Mouse (Mus musculus): Measurements from ENCODE around the gene Dusp6. TPM values are rescaled to one million over a fixed set of nuclear protein-coding genes. Genes with fewer than 3 reads are reported as not detected.

The Dusp6 gene
- polyA plus RNA-seq, 1 experiment from 2014 or later = 98.5 TPM

DNA sequence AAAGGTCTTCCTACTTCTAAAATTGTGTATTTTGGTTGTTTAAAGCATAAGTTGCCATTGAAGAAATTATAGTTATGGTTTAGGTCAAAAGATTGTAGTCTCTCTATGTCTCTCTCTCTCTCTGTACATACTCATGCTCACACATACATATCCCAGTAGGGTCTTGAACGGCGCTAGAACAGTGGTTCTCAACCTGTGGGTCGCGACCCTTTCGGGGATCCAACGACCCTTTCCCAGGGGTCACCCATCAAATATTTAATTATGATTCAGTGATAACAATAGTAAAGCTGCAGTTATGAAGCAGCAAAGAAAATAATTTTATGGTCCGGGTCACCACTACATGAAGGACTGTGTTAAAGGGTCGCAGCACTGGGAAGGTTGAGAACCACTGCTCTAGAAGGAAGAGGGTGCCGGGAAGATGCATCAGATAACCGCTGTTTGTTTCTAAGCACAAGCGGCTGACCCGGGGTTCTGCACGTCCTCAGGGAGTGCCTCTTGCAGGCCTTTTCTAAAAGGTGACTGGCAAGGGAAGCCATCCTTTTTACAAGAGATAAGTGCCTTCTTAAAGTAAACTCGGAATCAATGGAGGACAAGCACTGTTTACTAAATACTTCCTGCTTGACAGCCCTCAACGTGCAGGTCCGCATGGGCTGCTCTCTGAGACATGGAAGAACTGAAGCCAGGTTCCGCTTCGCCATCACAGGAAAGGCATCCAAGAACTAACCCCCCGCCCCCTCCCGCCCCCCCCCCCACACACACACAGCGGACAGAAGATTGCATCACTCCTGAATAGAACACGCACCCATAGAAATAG lies 16.2 kb downstream of the Dusp6 start:
- 88% methylated on average over 22 of the region's 22 CpGs for WGBS
- H3K9ac ChIP-seq (ENCODE audit: low read depth, low read length) = no peak overlapping the region
- ATAC-seq (ENCODE audit: low FRiP score, low TSS enrichment) = no peak

DNA sequence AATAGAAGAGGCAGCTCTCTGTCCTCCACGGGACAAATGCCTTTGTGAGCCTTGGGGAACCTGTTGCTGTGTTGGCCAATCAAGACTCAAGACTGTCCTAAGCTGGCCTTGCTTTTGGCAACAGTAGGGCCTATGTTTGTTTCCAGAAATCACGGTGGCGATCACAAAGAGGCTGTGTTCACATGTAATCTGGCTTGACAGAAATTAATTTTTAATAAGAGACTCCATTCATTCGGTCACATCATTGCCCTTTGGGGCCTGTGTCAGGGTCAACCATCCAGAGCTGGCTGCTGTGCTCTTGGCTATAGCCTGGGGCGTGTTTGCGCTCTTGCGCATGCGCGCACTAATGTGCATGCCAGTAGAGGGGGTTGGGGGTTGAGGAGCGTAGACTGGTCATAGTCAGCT lies 21.0 kb downstream of the Dusp6 start:
- H3K27ac ChIP-seq (ENCODE audit: low read depth, low read length) = no peak overlapping the region
- no peak overlapping the region for H3K4me3 ChIP-seq (ENCODE audit: low read length)
- H3K4me1 ChIP-seq (ENCODE audit: control insufficient read depth, insufficient read depth, low read length) = peaks cover 22% of the 10 kb centered on the region; the same call in 1 of the 2 replicates
- H3K9me3 ChIP-seq (ENCODE audit: control insufficient read depth, low read length) = no peaks in the 10 kb centered on the region
- H3K27me3 ChIP-seq (ENCODE audit: control insufficient read depth, insufficient read depth, low read length) = no peaks in the 10 kb centered on the region
- H3K4me2 ChIP-seq (replicated peaks; ENCODE audit: low read depth, low read length) = no peak overlapping the region
- ATAC-seq (ENCODE audit: low FRiP score, low TSS enrichment) = no peak
- no peak overlapping the region for H3K9ac ChIP-seq (ENCODE audit: low read depth, low read length)
- H3K36me3 ChIP-seq (ENCODE audit: control insufficient read depth, insufficient read depth, low read length) = no peaks in the 10 kb centered on the region
- WGBS = 90% methylated on average over 10 of the region's 10 CpGs

More for the DNA sequence above, 16.2 kb downstream of the Dusp6 start:
- 0 out of 2 replicates have a peak, but pooled peaks cover 3% of the 10 kb centered on the region for H3K4me1 ChIP-seq (ENCODE audit: control insufficient read depth, insufficient read depth, low read length)
- H3K4me3 ChIP-seq (ENCODE audit: low read length) = no peak overlapping the region
- H3K27ac ChIP-seq (ENCODE audit: low read depth, low read length) = no peak overlapping the region
- H3K4me2 ChIP-seq (replicated peaks; ENCODE audit: low read depth, low read length) = no peak overlapping the region
- no peaks in the 10 kb centered on the region for H3K36me3 ChIP-seq (ENCODE audit: control insufficient read depth, insufficient read depth, low read length)
- H3K9me3 ChIP-seq (ENCODE audit: control insufficient read depth, low read length) = no peaks in the 10 kb centered on the region
- H3K27me3 ChIP-seq (ENCODE audit: control insufficient read depth, insufficient read depth, low read length) = no peaks in the 10 kb centered on the region

DNA sequence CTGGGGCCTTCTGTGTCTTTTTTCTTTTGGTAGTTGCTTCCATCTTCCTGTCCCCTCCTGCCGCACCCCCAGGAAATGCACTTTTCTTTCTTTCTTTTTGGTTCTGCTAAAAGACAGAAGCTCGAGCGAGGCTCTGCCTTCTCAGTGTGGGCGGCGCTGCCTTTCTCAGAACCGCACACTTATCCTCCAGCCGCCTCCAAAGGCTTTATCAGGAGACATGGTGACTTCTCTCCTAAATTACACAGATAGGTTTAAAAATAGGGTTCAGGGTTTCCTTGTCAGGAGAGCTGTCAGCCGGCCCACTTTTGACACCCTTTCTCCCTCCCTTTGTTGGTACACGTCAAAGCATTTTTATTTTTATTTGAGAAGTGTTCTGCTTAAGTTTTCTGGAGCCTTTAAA lies 21.9 kb downstream of the Dusp6 start:
- no peaks in the 10 kb centered on the region for H3K36me3 ChIP-seq (ENCODE audit: control insufficient read depth, insufficient read depth, low read length)
- no peaks in the 10 kb centered on the region for H3K27me3 ChIP-seq (ENCODE audit: control insufficient read depth, insufficient read depth, low read length)
- 40% methylated on average over 9 of the region's 9 CpGs for WGBS
- no peak overlapping the region for H3K4me2 ChIP-seq (replicated peaks; ENCODE audit: low read depth, low read length)
- no peak overlapping the region for H3K9ac ChIP-seq (ENCODE audit: low read depth, low read length)
- 0 out of 2 replicates have a peak overlapping the region, but pooled peaks have one; percentile 33 for H3K27ac ChIP-seq (ENCODE audit: low read depth, low read length)
- H3K9me3 ChIP-seq (ENCODE audit: control insufficient read depth, low read length) = no peaks in the 10 kb centered on the region
- no peak for ATAC-seq (ENCODE audit: low FRiP score, low TSS enrichment)
- H3K4me1 ChIP-seq (ENCODE audit: control insufficient read depth, insufficient read depth, low read length) = peaks cover 25% of the 10 kb centered on the region; the same call in 1 of the 2 replicates
- H3K4me3 ChIP-seq (ENCODE audit: low read length) = no peak overlapping the region

DNA sequence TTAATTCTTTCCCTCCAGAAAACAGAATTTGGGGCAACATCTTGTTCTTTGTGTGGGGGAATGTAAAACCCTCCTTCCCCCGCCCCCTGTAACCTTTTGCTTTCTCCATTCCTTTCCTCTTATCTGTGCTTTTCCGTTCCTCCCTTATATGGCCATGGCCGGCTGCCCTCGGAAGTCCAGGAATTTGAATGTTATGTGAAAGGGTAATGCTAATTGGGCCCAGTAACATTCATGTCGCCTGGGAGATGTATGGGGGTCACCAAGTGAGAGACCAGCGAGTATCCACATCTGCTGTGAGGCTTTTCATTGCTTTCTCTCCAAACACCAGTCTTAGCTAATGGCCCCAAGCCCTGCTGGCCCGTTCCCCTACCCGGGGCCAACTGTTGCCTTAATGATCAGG lies 22.7 kb downstream of the Dusp6 start:
- H3K4me2 ChIP-seq (replicated peaks; ENCODE audit: low read depth, low read length) = no peak overlapping the region

DNA sequence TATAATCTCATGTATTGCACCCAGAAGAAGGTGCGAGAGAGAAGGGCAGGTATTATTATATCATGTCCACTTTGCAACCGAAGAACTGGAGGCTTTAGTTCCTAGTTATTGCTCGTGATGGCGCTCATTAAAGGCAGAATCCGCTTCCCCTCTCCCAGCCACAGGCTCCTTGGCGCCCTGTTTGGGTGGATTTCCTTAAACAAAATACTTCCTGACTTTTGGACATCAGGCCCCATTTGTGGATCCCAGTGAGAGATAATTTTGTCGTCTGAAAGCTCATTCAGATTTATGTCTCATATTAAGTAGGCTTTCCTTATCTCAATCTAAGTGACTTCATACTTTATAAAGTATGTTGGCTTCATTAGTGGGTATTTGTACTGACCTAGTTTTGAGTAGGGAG lies 23.2 kb downstream of the Dusp6 start:
- H3K27me3 ChIP-seq (ENCODE audit: control insufficient read depth, insufficient read depth, low read length) = no peaks in the 10 kb centered on the region
- no peaks in the 10 kb centered on the region for H3K36me3 ChIP-seq (ENCODE audit: control insufficient read depth, insufficient read depth, low read length)
- H3K9me3 ChIP-seq (ENCODE audit: control insufficient read depth, low read length) = no peaks in the 10 kb centered on the region
- H3K4me1 ChIP-seq (ENCODE audit: control insufficient read depth, insufficient read depth, low read length) = peaks cover 25% of the 10 kb centered on the region; the same call in 1 of the 2 replicates
- no peak overlapping the region for H3K4me2 ChIP-seq (replicated peaks; ENCODE audit: low read depth, low read length)
- H3K9ac ChIP-seq (ENCODE audit: low read depth, low read length) = no peak overlapping the region
- no peak overlapping the region for H3K4me3 ChIP-seq (ENCODE audit: low read length)
- H3K27ac ChIP-seq (ENCODE audit: low read depth, low read length) = 0 out of 2 replicates have a peak overlapping the region, but pooled peaks have one; percentile 19
- ATAC-seq (ENCODE audit: low FRiP score, low TSS enrichment) = no peak
- WGBS = 43% methylated on average over 7 of the region's 7 CpGs

More for the DNA sequence above, 22.7 kb downstream of the Dusp6 start:
- Histone ChIP-seq H3K27me3 (ENCODE audit: control insufficient read depth, insufficient read depth, low read length) (no peaks in the 10 kb centered on the region), H3K4me3 (ENCODE audit: low read length) (no peak overlapping the region), H3K4me1 (ENCODE audit: control insufficient read depth, insufficient read depth, low read length) (peaks cover 25% of the 10 kb centered on the region; the same call in 1 of the 2 replicates), H3K9me3 (ENCODE audit: control insufficient read depth, low read length) (no peaks in the 10 kb centered on the region), H3K36me3 (ENCODE audit: control insufficient read depth, insufficient read depth, low read length) (no peaks in the 10 kb centered on the region), H3K27ac (ENCODE audit: low read depth, low read length) (peak overlapping the region; percentile 33; the same call in 1 of the 2 replicates), H3K9ac (ENCODE audit: low read depth, low read length) (no peak overlapping the region)
- WGBS = 13% methylated on average over 8 of the region's 8 CpGs
- peak; percentile 81 for ATAC-seq (ENCODE audit: low FRiP score, low TSS enrichment)

DNA sequence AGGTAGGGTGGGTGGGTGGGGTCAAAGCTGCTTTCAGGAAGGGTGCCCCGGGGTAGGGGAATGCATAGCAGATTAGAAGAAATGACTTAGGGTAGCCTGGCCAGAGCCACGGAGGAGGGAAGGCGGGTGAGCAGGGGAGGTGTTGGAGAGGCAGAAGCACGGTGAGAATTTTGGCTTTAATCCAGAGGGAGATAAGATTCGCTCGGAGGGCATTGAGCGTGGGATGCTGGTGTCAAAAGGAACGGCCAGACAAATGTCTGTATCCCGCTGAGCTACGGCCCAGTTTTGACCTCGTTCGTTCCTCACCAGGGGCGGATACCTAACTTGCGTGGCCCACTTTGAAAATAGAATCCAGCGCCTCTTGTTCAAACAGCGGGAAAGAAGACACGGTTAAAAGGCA lies 23.8 kb downstream of the Dusp6 start:
- WGBS = 8% methylated on average over 17 of the region's 17 CpGs
- Histone ChIP-seq H3K36me3 (ENCODE audit: control insufficient read depth, insufficient read depth, low read length) (no peaks in the 10 kb centered on the region), H3K4me2 (replicated peaks; ENCODE audit: low read depth, low read length) (peak overlapping the region; percentile 31; the same call in 1 of the 2 replicates), H3K27ac (ENCODE audit: low read depth, low read length) (no peak overlapping the region), H3K9me3 (ENCODE audit: control insufficient read depth, low read length) (no peaks in the 10 kb centered on the region), H3K27me3 (ENCODE audit: control insufficient read depth, insufficient read depth, low read length) (no peaks in the 10 kb centered on the region), H3K4me3 (ENCODE audit: low read length) (no peak overlapping the region; the same call in 1 of the 2 replicates), H3K4me1 (ENCODE audit: control insufficient read depth, insufficient read depth, low read length) (peaks cover 25% of the 10 kb centered on the region; the same call in 1 of the 2 replicates), H3K9ac (ENCODE audit: low read depth, low read length) (no peak overlapping the region)
- no peak for ATAC-seq (ENCODE audit: low FRiP score, low TSS enrichment)

DNA sequence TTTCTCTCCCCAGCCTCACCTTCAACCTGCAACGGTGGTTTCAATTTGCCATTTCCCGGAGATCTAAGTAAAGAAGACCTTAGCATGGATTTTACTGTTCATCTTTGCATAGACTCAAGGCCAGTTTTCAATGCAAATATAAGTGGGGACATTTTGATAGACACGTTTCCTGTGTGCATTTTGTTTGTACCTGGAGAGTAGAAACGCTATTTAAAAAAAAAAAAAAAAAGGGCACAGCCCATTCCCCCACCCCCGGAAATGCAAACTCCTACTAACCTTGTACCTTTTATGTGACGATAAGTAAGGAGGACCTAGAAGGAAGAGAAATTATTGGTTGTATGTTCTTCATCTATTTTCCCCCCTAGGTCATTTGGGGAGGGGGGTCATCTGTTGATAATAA lies 24.2 kb downstream of the Dusp6 start:
- 33% methylated on average over 6 of the region's 6 CpGs for WGBS
- Histone ChIP-seq H3K36me3 (ENCODE audit: control insufficient read depth, insufficient read depth, low read length) (no peaks in the 10 kb centered on the region), H3K27me3 (ENCODE audit: control insufficient read depth, insufficient read depth, low read length) (no peaks in the 10 kb centered on the region), H3K27ac (ENCODE audit: low read depth, low read length) (no peak overlapping the region), H3K9me3 (ENCODE audit: control insufficient read depth, low read length) (no peaks in the 10 kb centered on the region), H3K9ac (ENCODE audit: low read depth, low read length) (no peak overlapping the region), H3K4me1 (ENCODE audit: control insufficient read depth, insufficient read depth, low read length) (peaks cover 25% of the 10 kb centered on the region; the same call in 1 of the 2 replicates), H3K4me3 (ENCODE audit: low read length) (no peak overlapping the region; the same call in 1 of the 2 replicates), H3K4me2 (replicated peaks; ENCODE audit: low read depth, low read length) (peak overlapping the region; percentile 31; the same call in 1 of the 2 replicates)
- no peak for ATAC-seq (ENCODE audit: low FRiP score, low TSS enrichment)

DNA sequence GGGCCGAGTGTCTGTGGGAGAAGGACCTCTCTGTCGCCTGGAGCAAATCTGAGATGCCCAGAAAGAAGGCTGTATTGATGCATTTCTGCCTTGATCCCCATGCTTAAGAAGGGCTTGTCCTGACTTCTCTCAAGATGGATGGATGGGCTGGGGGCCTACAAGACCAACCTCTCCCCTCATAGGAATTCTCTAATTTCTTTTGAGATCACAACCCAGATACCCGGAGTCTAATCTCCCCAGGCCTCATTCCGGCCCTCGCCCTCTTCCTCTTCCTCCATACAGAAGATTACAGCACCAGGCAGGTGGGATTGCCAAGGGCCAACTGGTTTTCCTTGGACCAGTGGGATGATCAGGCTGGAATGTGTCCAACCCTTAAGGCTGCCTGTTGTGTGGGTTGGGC lies 26.1 kb downstream of the Dusp6 start:
- Histone ChIP-seq H3K9me3 (ENCODE audit: control insufficient read depth, low read length) (no peaks in the 10 kb centered on the region), H3K27ac (ENCODE audit: low read depth, low read length) (no peak overlapping the region), H3K36me3 (ENCODE audit: control insufficient read depth, insufficient read depth, low read length) (no peaks in the 10 kb centered on the region), H3K9ac (ENCODE audit: low read depth, low read length) (no peak overlapping the region), H3K27me3 (ENCODE audit: control insufficient read depth, insufficient read depth, low read length) (no peaks in the 10 kb centered on the region), H3K4me1 (ENCODE audit: control insufficient read depth, insufficient read depth, low read length) (peaks cover 23% of the 10 kb centered on the region; the same call in 1 of the 2 replicates), H3K4me3 (ENCODE audit: low read length) (no peak overlapping the region), H3K4me2 (replicated peaks; ENCODE audit: low read depth, low read length) (no peak overlapping the region)
- no peak for ATAC-seq (ENCODE audit: low FRiP score, low TSS enrichment)
- 79% methylated on average over 5 of the region's 5 CpGs for WGBS

DNA sequence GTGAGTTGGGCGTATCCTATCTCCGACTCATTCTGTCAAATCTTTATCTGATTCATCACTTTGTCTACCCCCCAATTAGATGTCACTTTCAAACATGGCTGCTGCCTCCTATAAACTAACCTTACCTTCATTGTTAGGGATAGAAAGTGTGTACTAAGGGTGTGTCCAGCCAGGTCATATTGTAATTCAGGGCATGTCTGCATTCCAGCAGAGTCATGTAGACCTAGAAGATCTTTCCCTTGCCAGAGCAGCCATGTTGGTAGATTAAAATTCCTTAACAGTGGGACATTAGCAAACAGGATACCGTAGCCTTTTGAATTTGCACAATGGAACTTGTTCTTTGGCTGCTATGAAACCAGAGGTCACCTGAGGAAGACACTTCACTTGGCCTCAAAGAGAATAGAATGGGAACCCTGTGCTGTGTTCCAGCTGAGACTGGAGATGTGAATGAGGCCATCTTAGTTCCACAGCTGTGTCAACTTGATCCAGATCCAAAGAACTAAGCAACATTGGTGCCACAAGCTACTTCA lies 30.1 kb downstream of the Dusp6 start:
- no peak overlapping the region for H3K9ac ChIP-seq (ENCODE audit: low read depth, low read length)
- H3K9me3 ChIP-seq (ENCODE audit: control insufficient read depth, low read length) = no peaks in the 10 kb centered on the region
- H3K4me2 ChIP-seq (replicated peaks; ENCODE audit: low read depth, low read length) = no peak overlapping the region
- 95% methylated on average over 3 of the region's 3 CpGs for WGBS
- no peaks in the 10 kb centered on the region for H3K27me3 ChIP-seq (ENCODE audit: control insufficient read depth, insufficient read depth, low read length)
- 0 out of 2 replicates have a peak, but pooled peaks cover 3% of the 10 kb centered on the region for H3K4me1 ChIP-seq (ENCODE audit: control insufficient read depth, insufficient read depth, low read length)
- no peak overlapping the region for H3K4me3 ChIP-seq (ENCODE audit: low read length)
- no peaks in the 10 kb centered on the region for H3K36me3 ChIP-seq (ENCODE audit: control insufficient read depth, insufficient read depth, low read length)
- ATAC-seq (ENCODE audit: low FRiP score, low TSS enrichment) = no peak
- no peak overlapping the region for H3K27ac ChIP-seq (ENCODE audit: low read depth, low read length)

Data from kidney, embryonic 14.5 days (tissue).